Mouse (Mus musculus) embryonic stem cell, embryonic (primary cell): ENCODE measurements around the gene Rims4.

Experiments
- CTCF ChIA-PET, 4 experiments: fragments of 300-600 bp in 2 of 4; fragments of 350-600 bp in 2 of 4; sonication (Branson Sonifier 250); formaldehyde crosslinking; loops; one replicate each; lab custom pipeline; 2022; ENCODE audit warnings: inconsistent platforms in 2 of 4; lab: Charles Lee
- POLR2A ChIA-PET, 4 experiments: fragments of 300-600 bp in 2 of 4; fragments of 350-600 bp in 2 of 4; sonication (Branson Sonifier 250); formaldehyde crosslinking; loops; one replicate each; lab custom pipeline; 2022; ENCODE audit warnings: antibody characterized with exemption in 4 of 4, inconsistent platforms in 1 of 4; lab: Charles Lee

Rims4 gene

DNA sequence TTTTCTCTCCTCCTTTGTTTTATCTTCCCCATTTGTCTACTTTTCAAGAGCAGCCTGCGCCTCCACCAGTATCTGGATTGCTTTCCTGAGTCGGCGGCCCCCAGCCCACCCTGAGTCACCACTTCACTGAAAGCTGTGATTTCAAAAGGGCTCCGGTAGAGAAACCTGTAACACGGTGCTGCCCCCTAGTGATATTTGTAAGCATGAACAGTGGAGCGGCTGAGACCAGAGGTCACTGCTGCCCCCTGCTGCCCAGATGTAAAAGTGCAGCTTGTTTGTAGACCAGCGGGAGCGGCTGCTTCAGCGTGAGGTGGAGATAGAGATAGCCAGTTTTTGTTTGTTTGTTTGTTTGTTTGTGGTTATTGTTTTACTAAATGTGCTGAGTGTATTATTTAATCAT, 80.4 kb downstream of the Rims4 start:
- POLR2A ChIA-PET, result interaction anchor here in 3 of 4 experiments (0.6 to 2.4 kb wide), 10 partner anchors 13 to 551 kb away, joined by 3 to 9 read pairs (median 4); partner anchors contain the start of gene Tomm34 (in 1 of the 3)
- CTCF ChIA-PET, result interaction anchor here (0.5 to 6.5 kb wide), 113 partner anchors 8 to 1627 kb away, joined by 3 to 102 read pairs (median 4); partner anchors contain the start of genes Kcnk15 (in 4 of the 4), Ttpal (in 3 of the 4), Ada (in 2 of the 4) and Fitm2 (in 1 of the 4)

DNA sequence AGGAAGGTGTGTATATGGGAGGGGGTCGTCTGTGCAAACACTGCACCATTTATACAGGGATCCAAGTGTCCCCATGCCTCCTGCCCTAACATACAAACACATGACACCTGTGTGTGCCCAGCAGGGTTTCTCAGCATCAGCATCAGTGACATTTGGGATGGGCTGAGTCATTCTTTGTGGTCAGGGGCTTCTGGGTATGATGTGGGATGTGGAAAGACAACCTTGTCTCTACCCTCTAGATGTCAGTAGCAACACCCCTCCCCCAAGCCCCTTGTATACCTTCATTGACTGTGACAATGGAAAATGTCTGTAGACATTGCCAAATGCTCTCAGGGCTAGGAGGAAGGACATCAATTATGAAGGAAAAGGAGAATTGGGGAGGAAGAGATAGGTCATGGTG, 87.3 kb downstream of the Rims4 start:
- ChIA-PET CTCF (no interaction called here), POLR2A (no interaction called here)

DNA sequence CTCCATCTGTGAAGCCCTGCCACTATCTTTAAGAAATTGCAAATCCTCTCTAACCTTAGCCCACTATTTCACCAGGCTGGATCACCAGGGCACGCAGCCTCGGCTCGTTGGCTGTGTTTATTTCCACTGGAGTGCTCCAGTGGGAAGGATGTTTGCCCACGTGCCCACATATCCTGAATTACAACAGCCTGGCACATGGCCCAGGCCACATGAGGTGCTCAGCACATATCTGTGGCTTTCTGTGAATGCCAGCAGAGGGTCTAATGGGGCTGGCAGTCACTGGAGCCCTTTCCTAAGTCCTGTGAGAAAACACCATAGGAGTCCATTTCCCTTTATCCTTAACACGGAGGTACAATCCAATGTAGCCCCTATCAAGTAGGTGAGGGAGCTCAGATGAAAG, 92.0 kb downstream of the Rims4 start:
- ChIA-PET CTCF (interaction anchor here in 3 of 4 experiments (1.6 to 4.0 kb wide), 4 partner anchors 11 to 292 kb away, joined by 4 to 25 read pairs (median 9); no protein-coding TSS in a partner anchor), POLR2A (no interaction called here)

DNA sequence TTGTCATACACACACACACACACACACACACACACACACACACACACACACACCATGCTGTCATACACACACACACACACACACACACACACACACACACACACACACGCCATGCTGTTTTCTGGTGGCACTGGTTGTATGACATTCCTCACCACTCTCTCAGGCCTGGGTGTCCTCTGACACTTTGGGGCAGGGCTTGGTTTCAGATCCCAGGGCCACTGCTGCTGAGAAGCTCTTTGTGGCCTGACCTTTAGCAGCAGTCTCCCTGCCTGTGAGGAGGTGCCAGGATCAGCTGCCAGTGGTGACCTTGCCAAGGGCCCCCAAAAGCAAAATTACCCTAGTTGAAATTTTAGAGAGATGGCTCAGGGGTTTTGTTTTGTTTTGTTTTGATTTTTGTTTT, 92.6 kb downstream of the Rims4 start:
- POLR2A ChIA-PET, result no interaction called here
- CTCF ChIA-PET, result interaction anchor here in 3 of 4 experiments (1.6 to 4.0 kb wide), 5 partner anchors 12 to 291 kb away, joined by 4 to 25 read pairs (median 10); no protein-coding TSS in a partner anchor

DNA sequence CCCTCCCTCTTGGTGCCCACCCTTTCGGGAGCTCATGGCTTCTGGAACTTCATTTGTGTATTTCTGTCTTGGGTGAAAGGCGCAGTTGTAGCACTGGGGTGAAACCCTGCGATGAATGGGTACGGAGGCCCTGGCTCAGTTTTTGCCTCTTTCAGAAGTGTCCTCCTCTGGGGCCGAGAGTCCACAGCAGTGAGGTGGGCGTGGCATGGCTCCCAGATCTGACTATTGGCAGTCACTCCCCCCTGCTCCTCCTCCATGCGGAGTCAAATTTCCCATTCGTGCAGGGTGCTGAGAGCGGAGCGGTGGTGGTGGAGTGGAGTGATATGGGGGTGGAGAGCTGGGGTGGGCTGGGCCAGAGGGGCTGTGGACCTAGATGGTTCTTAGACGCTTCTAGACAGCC, 94.7 kb downstream of the Rims4 start:
- ChIA-PET CTCF (interaction anchor here (0.6 to 4.0 kb wide), 9 partner anchors 9 to 1211 kb away, joined by 3 to 25 read pairs (median 8); partner anchors contain the start of gene Kcnk15 (in 1 of the 4)), POLR2A (interaction anchor here in 1 of 4 experiments (1.0 to 1.7 kb wide), 2 partner anchors 14 to 247 kb away, joined by 3 to 9 read pairs; partner anchors contain the start of gene Tomm34)

DNA sequence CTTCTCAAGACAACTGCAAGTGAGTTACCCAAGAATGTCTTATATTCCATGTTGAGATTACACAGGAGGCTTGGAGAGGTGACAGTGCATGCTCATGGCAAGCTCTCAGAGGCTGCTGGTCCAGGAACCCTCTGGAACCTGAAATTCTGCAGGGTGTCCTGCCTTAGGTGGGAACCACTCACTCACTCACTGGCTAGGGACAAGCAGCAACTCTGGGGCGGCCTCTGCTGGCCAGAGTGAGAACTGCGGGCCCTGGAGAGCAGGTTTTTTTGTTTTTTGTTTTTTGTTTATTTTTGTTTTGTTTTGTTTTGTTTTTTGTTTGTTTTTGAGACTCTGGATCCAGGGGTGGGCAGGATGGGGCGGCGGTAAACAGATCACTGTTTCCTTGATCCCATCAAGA, 95.2 kb downstream of the Rims4 start:
- CTCF ChIA-PET, result interaction anchor here in 3 of 4 experiments (1.4 to 4.0 kb wide), 4 partner anchors 14 to 35 kb away, joined by 3 to 25 read pairs (median 12); no protein-coding TSS in a partner anchor
- POLR2A ChIA-PET, result interaction anchor here in 1 of 4 experiments (1.0 kb wide), 1 partner anchor 248 kb away, joined by 3 read pairs; the partner anchor contains the start of gene Tomm34

DNA sequence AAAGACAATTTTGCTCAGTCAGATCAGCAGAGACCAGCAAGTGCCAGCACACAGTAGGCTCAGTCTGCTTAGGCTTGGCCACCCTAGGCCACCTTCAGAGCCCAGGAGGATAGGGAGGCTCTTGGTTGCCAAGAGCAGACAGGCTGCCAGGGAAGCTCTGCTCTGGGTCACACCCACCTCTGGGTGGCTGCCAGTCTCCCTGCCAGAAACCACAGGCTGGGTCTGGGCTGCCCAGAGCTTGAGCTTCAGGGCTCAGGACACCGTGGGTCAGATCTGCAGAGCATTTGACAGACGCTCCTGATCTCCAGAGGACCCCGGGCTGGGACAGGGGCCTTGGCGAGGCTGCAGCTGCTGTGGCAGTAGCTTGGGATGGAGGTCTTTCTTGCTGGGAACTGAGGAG, 97.9 kb downstream of the Rims4 start, which contains the start of gene Ccn5:
Ccn5 (plus strand) TSS at position 255 of the 400 bp plus-strand sequence.
- CTCF ChIA-PET, result interaction anchor here in 1 of 4 experiments (0.5 to 1.4 kb wide), 4 partner anchors 18 to 286 kb away, joined by 3 to 5 read pairs (median 4); partner anchors contain the start of gene Kcnk15
- POLR2A ChIA-PET, result no interaction called here

DNA sequence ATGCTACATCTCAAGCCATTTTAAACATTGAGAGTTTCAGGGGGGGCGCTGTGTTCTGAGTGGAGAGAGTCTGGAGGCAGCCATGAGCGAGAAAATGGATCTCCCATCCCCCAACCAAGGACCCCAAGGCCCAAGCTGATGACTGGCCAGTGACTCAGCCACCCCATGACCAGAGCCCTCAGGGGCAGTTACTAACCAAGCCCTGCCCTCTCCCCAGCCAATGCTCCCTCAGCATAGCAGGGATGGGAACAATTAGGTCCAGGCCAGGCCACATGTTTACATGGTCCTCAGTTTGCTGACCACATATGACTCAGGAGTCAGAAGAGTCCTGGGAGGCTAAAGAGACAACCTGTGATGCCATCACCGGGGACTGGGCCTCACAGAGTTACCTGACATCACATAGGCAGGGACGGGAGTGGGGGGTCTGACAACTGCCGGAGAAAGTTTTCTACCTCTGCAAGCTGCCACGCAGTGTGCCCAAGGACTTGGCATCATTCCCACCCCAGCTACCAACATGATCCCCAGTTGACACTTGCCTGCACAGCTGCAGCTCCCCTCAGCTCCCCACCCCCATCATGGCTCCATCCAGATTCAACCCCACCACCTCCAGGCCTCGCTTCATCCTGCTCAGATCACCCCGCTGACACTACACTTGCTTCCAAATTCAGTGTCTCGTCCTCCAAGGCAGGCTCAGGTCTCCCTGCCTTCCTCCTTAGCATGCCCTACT, 103.6 kb downstream of the Rims4 start:
- ChIA-PET POLR2A (no interaction called here), CTCF (interaction anchor here in 2 of 4 experiments (0.8 to 1.1 kb wide), 2 partner anchors 23 to 27 kb away, joined by 3 read pairs; no protein-coding TSS in a partner anchor)

DNA sequence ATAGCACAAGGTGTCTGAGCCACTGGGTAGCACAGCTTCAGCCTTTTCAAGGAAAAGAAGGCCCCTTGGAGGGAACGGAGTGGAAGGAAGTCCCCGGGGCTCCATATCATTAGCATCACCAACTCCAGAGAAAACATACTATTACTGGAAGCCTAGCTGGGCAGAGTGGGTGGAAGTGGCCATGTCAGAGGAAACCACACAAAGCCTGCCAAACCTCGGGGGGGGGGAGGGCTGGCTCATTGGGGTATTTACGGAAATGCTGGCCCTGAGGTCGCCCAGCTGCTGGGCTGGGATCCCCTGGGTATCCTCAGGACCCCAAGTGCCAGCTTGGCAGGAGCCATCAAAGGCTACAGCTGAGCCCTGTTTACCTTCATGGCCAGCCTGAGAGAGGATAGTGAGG, 105.4 kb downstream of the Rims4 start:
- CTCF ChIA-PET, result interaction anchor here in 1 of 4 experiments (0.6 kb wide), 1 partner anchor 379 kb away, joined by 3 read pairs; no protein-coding TSS in a partner anchor
- POLR2A ChIA-PET, result interaction anchor here in 1 of 4 experiments (0.6 kb wide), 1 partner anchor 203 kb away, joined by 3 read pairs; no protein-coding TSS in a partner anchor
